Mouse (Mus musculus): ENCODE results near the gene Serinc3.
"Not testable (repeated sequence)": the region's sequence is repeated elsewhere in the genome, so short reads cannot be mapped to it uniquely, and the experiment has no call there.

Serinc3 gene

GRCm38 (mm10) chr2:163644575-163645385 is at the start of gene Serinc3:
TSS of gene Serinc3 (minus strand) at chr2:163645131.
- peak; percentile 100 for DNase-seq

- DNase-seq = no peak
Observed at GRCm38 (mm10) chr2:163693716-163694314, 48.9 kb upstream of the Serinc3 start.

- no peak for DNase-seq
Observed at GRCm38 (mm10) chr2:163692873-163693612, 48.1 kb upstream of the Serinc3 start.

GRCm38 (mm10) chr2:163691846-163692605 is 47.1 kb upstream of the Serinc3 start:
- DNase-seq = no peak

- DNase-seq = no peak
Observed at GRCm38 (mm10) chr2:163690409-163691304, 45.7 kb upstream of the Serinc3 start.

- no peak for DNase-seq
Observed at GRCm38 (mm10) chr2:163689771-163690170, 44.8 kb upstream of the Serinc3 start.

- DNase-seq = not testable (repeated sequence)
Observed at GRCm38 (mm10) chr2:163688377-163688776, 43.4 kb upstream of the Serinc3 start.

- no peak for DNase-seq
Observed at GRCm38 (mm10) chr2:163686886-163687285, 42.0 kb upstream of the Serinc3 start.

GRCm38 (mm10) chr2:163686233-163686632 is 41.3 kb upstream of the Serinc3 start:
- DNase-seq = no peak

GRCm38 (mm10) chr2:163685761-163686200 is 40.9 kb upstream of the Serinc3 start:
- DNase-seq = no peak

- DNase-seq = no peak
Observed at GRCm38 (mm10) chr2:163685287-163685686, 40.4 kb upstream of the Serinc3 start.

- no peak for DNase-seq
Observed at GRCm38 (mm10) chr2:163682344-163682743, 37.4 kb upstream of the Serinc3 start.

- no peak for DNase-seq
Observed at GRCm38 (mm10) chr2:163676745-163677144, 31.8 kb upstream of the Serinc3 start.

- no peak for DNase-seq
Observed at GRCm38 (mm10) chr2:163676321-163676720, 31.4 kb upstream of the Serinc3 start.

- DNase-seq = no peak
Observed at GRCm38 (mm10) chr2:163675662-163676061, 30.7 kb upstream of the Serinc3 start.

GRCm38 (mm10) chr2:163675144-163675619 is 30.3 kb upstream of the Serinc3 start:
- no peak for DNase-seq

GRCm38 (mm10) chr2:163674397-163674796 is 29.5 kb upstream of the Serinc3 start:
- no peak for DNase-seq

- DNase-seq = no peak
Observed at GRCm38 (mm10) chr2:163670872-163671594, 26.1 kb upstream of the Serinc3 start.

GRCm38 (mm10) chr2:163667045-163667444 is 22.1 kb upstream of the Serinc3 start:
- DNase-seq = no peak

- DNase-seq = no peak
Observed at GRCm38 (mm10) chr2:163663930-163664329, 19.0 kb upstream of the Serinc3 start.

Measured in spleen, adult 18-20 months (tissue).